Mouse (Mus musculus) cortical plate, adult 2 months (tissue): Measurements from ENCODE around the gene Vav1. TPM values are rescaled to one million over a fixed set of nuclear protein-coding genes. Genes with fewer than 3 reads are reported as not detected.
"Not testable (repeated sequence)": the region's sequence is repeated elsewhere in the genome, so short reads cannot be mapped to it uniquely, and the experiment has no call there.

Experiments used
- H3K27ac ChIP-seq: fragments of 200-500 bp; 2 replicates; pipeline ENCODE4 v1.5.1; 2012; ENCODE audit warnings: low read length, control low read depth, inconsistent platforms; ENCODE audit not compliant: insufficient read depth
- H3K4me1 ChIP-seq: fragments of 200-500 bp; 2 replicates; pipeline ENCODE4 v1.6.1; 2011; ENCODE audit warnings: low read length; ENCODE audit not compliant: control insufficient read depth, insufficient read depth
- H3K4me3 ChIP-seq: fragments of 200-500 bp; 2 replicates; pipeline ENCODE4 v1.5.1; 2011; ENCODE audit warnings: mild to moderate bottlenecking, low read length, control low read depth; ENCODE audit not compliant: insufficient read depth
- CTCF ChIP-seq: fragments of 200-500 bp; IDR thresholded peaks from 2 replicates; pipeline ENCODE4 v1.5.1; 2011; ENCODE audit warnings: mild to moderate bottlenecking, control low read depth, low read length; ENCODE audit not compliant: insufficient read depth; ENCODE audit errors: extremely low read depth
- POLR2A ChIP-seq: fragments of 200-500 bp; IDR thresholded peaks from 2 replicates; pipeline ENCODE4 v1.6.1; 2011; ENCODE audit warnings: mild to moderate bottlenecking, low read length, control low read depth; ENCODE audit not compliant: insufficient read depth; ENCODE audit errors: extremely low read depth
- polyA plus RNA-seq: library from polyadenylated mRNA; depleted of rRNA; stranded (reverse); fragments of >200 nt; gene quantifications from 2 replicates; pipeline ENCODE4 v1.2.3, GENCODE M21; 2012

Vav1 gene
- polyA plus RNA-seq, 1 experiment = 3.6 TPM

- no peak for TF ChIP-seq POLR2A
- TF ChIP-seq CTCF = no peak
- no peak overlapping the region for H3K27ac ChIP-seq
- no peak overlapping the region for H3K4me3 ChIP-seq
- H3K4me1 ChIP-seq = no peaks in the 10 kb centered on the region
Observed at GRCm38 (mm10) chr17:57330993-57331392, 52.1 kb downstream of the Vav1 start.

- H3K27ac ChIP-seq = no peak overlapping the region
- H3K4me3 ChIP-seq = no peak overlapping the region
- no peaks in the 10 kb centered on the region for H3K4me1 ChIP-seq
- no peak for TF ChIP-seq POLR2A
- no peak for TF ChIP-seq CTCF
Observed at GRCm38 (mm10) chr17:57332241-57332640, 53.3 kb downstream of the Vav1 start.

- H3K4me1 ChIP-seq = no peaks in the 10 kb centered on the region
- TF ChIP-seq POLR2A (no peak), CTCF (no peak)
- no peak overlapping the region for H3K27ac ChIP-seq
- no peak overlapping the region for H3K4me3 ChIP-seq
Observed at GRCm38 (mm10) chr17:57334001-57334760, 55.3 kb downstream of the Vav1 start.

- Histone ChIP-seq H3K4me3 (no peak overlapping the region), H3K27ac (no peak overlapping the region), H3K4me1 (no peaks in the 10 kb centered on the region)
- TF ChIP-seq POLR2A (no peak), CTCF (peak; percentile 82)
Observed at GRCm38 (mm10) chr17:57334761-57335150, 55.9 kb downstream of the Vav1 start.

GRCm38 (mm10) chr17:57335194-57335593 is 56.3 kb downstream of the Vav1 start:
- H3K27ac ChIP-seq, H3K4me3 ChIP-seq, H3K4me1 ChIP-seq: not testable (repeated sequence)

- no peak overlapping the region for H3K4me3 ChIP-seq
- no peak overlapping the region for H3K27ac ChIP-seq
- no peak for TF ChIP-seq POLR2A
- peak; percentile 97 for TF ChIP-seq CTCF
- H3K4me1 ChIP-seq = no peaks in the 10 kb centered on the region
Observed at GRCm38 (mm10) chr17:57335673-57336303, 56.9 kb downstream of the Vav1 start.

GRCm38 (mm10) chr17:57337996-57338395 is 59.1 kb downstream of the Vav1 start:
- Histone ChIP-seq H3K4me3 (no peak overlapping the region), H3K27ac (no peak overlapping the region), H3K4me1 (no peaks in the 10 kb centered on the region)
- TF ChIP-seq POLR2A = no peak
- TF ChIP-seq CTCF = no peak

GRCm38 (mm10) chr17:57339298-57339697 is 60.4 kb downstream of the Vav1 start:
- Histone ChIP-seq H3K4me1 (no peaks in the 10 kb centered on the region), H3K27ac (no peak overlapping the region), H3K4me3 (no peak overlapping the region)
- TF ChIP-seq CTCF = no peak
- TF ChIP-seq POLR2A = no peak

- no peak for TF ChIP-seq CTCF
- no peak for TF ChIP-seq POLR2A
- no peak overlapping the region for H3K4me3 ChIP-seq
- no peak overlapping the region for H3K27ac ChIP-seq
- no peaks in the 10 kb centered on the region for H3K4me1 ChIP-seq
Observed at GRCm38 (mm10) chr17:57341568-57341967, 62.7 kb downstream of the Vav1 start.

- Histone ChIP-seq H3K4me3 (no peak overlapping the region), H3K4me1 (no peaks in the 10 kb centered on the region), H3K27ac (no peak overlapping the region)
- TF ChIP-seq CTCF (no peak), POLR2A (no peak)
Observed at GRCm38 (mm10) chr17:57344029-57344707, 65.3 kb downstream of the Vav1 start.
